Mouse (Mus musculus) hindbrain, embryonic 14.5 days (tissue): ENCODE data around the gene Ift52. TPM values are rescaled to one million over a fixed set of nuclear protein-coding genes. Genes with fewer than 3 reads are reported as not detected.

Source experiments
- ATAC-seq: fragments of 200-750 bp; cut with Nextera tagmentation; 2 replicates; pipeline ENCODE4 v1.8.0; 2017; ENCODE audit warnings: moderate number of reproducible peaks, mild to moderate bottlenecking, moderate TSS enrichment, moderate library complexity; ENCODE audit not compliant: low FRiP score
- DNase-seq: peaks from one replicate; pipeline ENCODE4 v3.0.0-alpha.2; 2015; ENCODE audit warnings: low spot score
- H3K27ac ChIP-seq: fragments of 300-500 bp; sonication (generic); 2 replicates; pipeline ENCODE4 v1.5.1; 2014; ENCODE audit warnings: mild to moderate bottlenecking, moderate library complexity
- H3K27me3 ChIP-seq: fragments of 300-500 bp; sonication (generic); 2 replicates; pipeline ENCODE4 v1.6.1; 2014; ENCODE audit warnings: mild to moderate bottlenecking, low read length, mixed read lengths; ENCODE audit not compliant: control insufficient read depth, insufficient read depth
- H3K36me3 ChIP-seq: fragments of 300-500 bp; sonication (generic); replicated peaks from 2 replicates; pipeline ENCODE4 v1.6.1; 2014; ENCODE audit not compliant: control insufficient read depth, insufficient read depth
- H3K4me1 ChIP-seq: fragments of 300-500 bp; sonication (generic); replicated peaks from 2 replicates; pipeline ENCODE4 v1.6.1; 2014; ENCODE audit warnings: antibody characterized with exemption, low read length, mixed read lengths; ENCODE audit not compliant: control insufficient read depth, insufficient read depth
- H3K4me2 ChIP-seq: fragments of 300-500 bp; sonication (generic); replicated peaks from 2 replicates; pipeline ENCODE4 v1.6.1; 2014; ENCODE audit warnings: mild to moderate bottlenecking, moderate library complexity
- H3K4me3 ChIP-seq: fragments of 300-500 bp; sonication (generic); replicated peaks from 2 replicates; pipeline ENCODE4 v1.5.1; 2014; ENCODE audit warnings: mild to moderate bottlenecking, low read length
- H3K9ac ChIP-seq: fragments of 300-500 bp; sonication (generic); 2 replicates; pipeline ENCODE4 v1.6.1; 2014
- H3K9me3 ChIP-seq: fragments of 300-500 bp; sonication (generic); 2 replicates; pipeline ENCODE4 v1.6.1; 2016; ENCODE audit warnings: low read length; ENCODE audit not compliant: control insufficient read depth
- WGBS: fragments of 180-500 bp; shearing (Covaris S2); extraction: QIAGEN DNeasy Blood & Tissue Kit; methylation state at CpG from one replicate; pipeline ENCODE4 v1.1.7; 2014; 5-methylcytosine and 5-hydroxymethylcytosine counted together
- polyA plus RNA-seq: library from polyadenylated mRNA; unstranded; fragments of >200 nt; fragmentation: Nextera tagmentation; extraction: Ambion mirVana; gene quantifications from 2 replicates; pipeline ENCODE4 v1.2.1, GENCODE M21; 2014

Ift52 gene
- polyA plus RNA-seq, 1 experiment from 2014 or later, result 38.2 TPM

- no peak overlapping the region for H3K4me3 ChIP-seq
- H3K36me3 ChIP-seq, result no peaks in the 10 kb centered on the region
- H3K27me3 ChIP-seq, result no peaks in the 10 kb centered on the region
- no peaks in the 10 kb centered on the region for H3K4me1 ChIP-seq
- H3K9me3 ChIP-seq, result no peaks in the 10 kb centered on the region
- DNase-seq (no peak), ATAC-seq (no peak)
- 87% methylated on average over 8 of the region's 8 CpGs for WGBS
- no peak overlapping the region for H3K4me2 ChIP-seq
- H3K9ac ChIP-seq, result no peak overlapping the region
- no peak overlapping the region for H3K27ac ChIP-seq
Measured at GRCm38 (mm10) chr2:163061203-163062118, 44.3 kb downstream of the Ift52 start.

GRCm38 (mm10) chr2:163062119-163062508 lies 45.0 kb downstream of the Ift52 start:
- 68% methylated on average over 6 of the region's 6 CpGs for WGBS
- no peak for DNase-seq
- H3K4me1 ChIP-seq, result no peaks in the 10 kb centered on the region

GRCm38 (mm10) chr2:163066326-163066725 lies 49.2 kb downstream of the Ift52 start:
- Histone ChIP-seq H3K4me1 (no peaks in the 10 kb centered on the region), H3K27me3 (no peaks in the 10 kb centered on the region), H3K27ac (no peak overlapping the region), H3K4me3 (no peak overlapping the region), H3K4me2 (no peak overlapping the region), H3K9me3 (no peaks in the 10 kb centered on the region), H3K36me3 (no peaks in the 10 kb centered on the region), H3K9ac (no peak overlapping the region)
- no peak for ATAC-seq
- no peak for DNase-seq
- 87% methylated on average over 6 of the region's 6 CpGs for WGBS

More at GRCm38 (mm10) chr2:163062119-163062508, 45.0 kb downstream of the Ift52 start:
- Histone ChIP-seq H3K4me2 (no peak overlapping the region), H3K36me3 (no peaks in the 10 kb centered on the region), H3K4me3 (no peak overlapping the region), H3K27ac (no peak overlapping the region), H3K9ac (no peak overlapping the region), H3K9me3 (no peaks in the 10 kb centered on the region), H3K27me3 (no peaks in the 10 kb centered on the region)
- ATAC-seq, result no peak

- no peak for ATAC-seq
- 91% methylated on average over 1 of the region's 1 CpGs for WGBS
- Histone ChIP-seq H3K27me3 (no peaks in the 10 kb centered on the region), H3K4me2 (no peak overlapping the region), H3K9ac (no peak overlapping the region), H3K4me3 (no peak overlapping the region), H3K36me3 (no peaks in the 10 kb centered on the region), H3K4me1 (no peaks in the 10 kb centered on the region), H3K27ac (no peak overlapping the region), H3K9me3 (no peaks in the 10 kb centered on the region)
- DNase-seq, result no peak
Measured at GRCm38 (mm10) chr2:163067233-163067632, 50.1 kb downstream of the Ift52 start.

- H3K27ac ChIP-seq, result no peak overlapping the region
- no peak overlapping the region for H3K4me2 ChIP-seq
- H3K4me3 ChIP-seq, result no peak overlapping the region
- ATAC-seq, result no peak
- H3K9ac ChIP-seq, result no peak overlapping the region
- no peaks in the 10 kb centered on the region for H3K9me3 ChIP-seq
- H3K36me3 ChIP-seq, result no peaks in the 10 kb centered on the region
- no peaks in the 10 kb centered on the region for H3K4me1 ChIP-seq
- H3K27me3 ChIP-seq, result no peaks in the 10 kb centered on the region
- DNase-seq, result no peak
- WGBS, result 84% methylated on average over 3 of the region's 3 CpGs
Measured at GRCm38 (mm10) chr2:163070213-163070612, 53.1 kb downstream of the Ift52 start.

- Histone ChIP-seq H3K4me3 (no peak overlapping the region), H3K4me1 (no peaks in the 10 kb centered on the region), H3K4me2 (no peak overlapping the region), H3K27ac (no peak overlapping the region), H3K9me3 (no peaks in the 10 kb centered on the region), H3K27me3 (no peaks in the 10 kb centered on the region), H3K9ac (no peak overlapping the region), H3K36me3 (no peaks in the 10 kb centered on the region)
- 95% methylated on average over 3 of the region's 3 CpGs for WGBS
- no peak for DNase-seq
- ATAC-seq, result no peak
Measured at GRCm38 (mm10) chr2:163071590-163071989, 54.4 kb downstream of the Ift52 start.

- H3K9me3 ChIP-seq, result no peaks in the 10 kb centered on the region
- 93% methylated on average over 9 of the region's 9 CpGs for WGBS
- no peaks in the 10 kb centered on the region for H3K27me3 ChIP-seq
- H3K9ac ChIP-seq, result no peak overlapping the region
- no peak overlapping the region for H3K4me3 ChIP-seq
- H3K4me2 ChIP-seq, result no peak overlapping the region
- H3K4me1 ChIP-seq, result no peaks in the 10 kb centered on the region
- ATAC-seq, result no peak
- no peaks in the 10 kb centered on the region for H3K36me3 ChIP-seq
- DNase-seq, result no peak
- H3K27ac ChIP-seq, result no peak overlapping the region
Measured at GRCm38 (mm10) chr2:163073023-163073757, 56.0 kb downstream of the Ift52 start.

GRCm38 (mm10) chr2:163074006-163074405 lies 56.9 kb downstream of the Ift52 start:
- Histone ChIP-seq H3K27ac (no peak overlapping the region), H3K9ac (no peak overlapping the region), H3K27me3 (no peaks in the 10 kb centered on the region), H3K4me3 (no peak overlapping the region), H3K4me1 (no peaks in the 10 kb centered on the region), H3K36me3 (no peaks in the 10 kb centered on the region), H3K9me3 (no peaks in the 10 kb centered on the region), H3K4me2 (no peak overlapping the region)
- ATAC-seq, result no peak
- DNase-seq, result no peak
- 82% methylated on average over 7 of the region's 7 CpGs for WGBS

GRCm38 (mm10) chr2:163074808-163075207 lies 57.7 kb downstream of the Ift52 start:
- no peak overlapping the region for H3K4me3 ChIP-seq
- no peak for ATAC-seq
- no peak overlapping the region for H3K9ac ChIP-seq

More at GRCm38 (mm10) chr2:163074808-163075207, 57.7 kb downstream of the Ift52 start:
- Histone ChIP-seq H3K27ac (no peak overlapping the region), H3K4me1 (no peaks in the 10 kb centered on the region), H3K4me2 (no peak overlapping the region), H3K27me3 (no peaks in the 10 kb centered on the region), H3K36me3 (no peaks in the 10 kb centered on the region), H3K9me3 (no peaks in the 10 kb centered on the region)
- WGBS, result 90% methylated on average over 12 of the region's 12 CpGs
- DNase-seq, result no peak
